Mouse (Mus musculus): ENCODE measurements around the gene Gm15737. TPM values are rescaled to one million over a fixed set of nuclear protein-coding genes. Genes with fewer than 3 reads are reported as not detected.
A peak's percentile ranks its signal among the peaks of the same experiment; 100 is the strongest.

Gene Gm15737
- polyA plus RNA-seq, 2 experiments, result 0.01 to 0.10 TPM

GRCm38 (mm10) chr6:92827360-92827759 is 41.8 kb upstream of the Gm15737 start:
- TF ChIP-seq POLR2A (IDR thresholded peaks at IDR 0.05; ENCODE audit: borderline replicate concordance, extremely low read depth, insufficient read depth, insufficient read length), result no peak
- ATAC-seq (ENCODE audit: low FRiP score, low read depth) (no peak), DNase-seq (ENCODE audit: low spot score) (no peak)
- H3K9me3 ChIP-seq (ENCODE audit: control insufficient read depth, low read length), result no peaks in the 10 kb centered on the region
- 54% methylated on average over 5 of the region's 5 CpGs for WGBS
- H3K4me3 ChIP-seq (replicated peaks; ENCODE audit: low read length), result no peak overlapping the region
- peaks cover 3% of the 10 kb centered on the region; the same call in 1 of the 2 replicates for H3K36me3 ChIP-seq (ENCODE audit: control insufficient read depth, insufficient read depth, low read length)
- no peak overlapping the region for H3K4me2 ChIP-seq (replicated peaks; ENCODE audit: low read depth, low read length, severe bottlenecking)
- no peaks in the 10 kb centered on the region for H3K4me1 ChIP-seq (ENCODE audit: control insufficient read depth, insufficient read depth, low read length)
- no peak overlapping the region for H3K9ac ChIP-seq (ENCODE audit: low read depth, low read length, severe bottlenecking)
- no peaks in the 10 kb centered on the region for H3K27me3 ChIP-seq (ENCODE audit: control insufficient read depth, insufficient read depth, low read length)
- H3K27ac ChIP-seq (replicated peaks; ENCODE audit: low read depth, low read length), result no peak overlapping the region; the same call in 1 of the 2 replicates

GRCm38 (mm10) chr6:92829148-92829547 is 40.0 kb upstream of the Gm15737 start:
- no peak overlapping the region for H3K27ac ChIP-seq (replicated peaks; ENCODE audit: low read depth, low read length)
- TF ChIP-seq POLR2A (IDR thresholded peaks at IDR 0.05; ENCODE audit: borderline replicate concordance, extremely low read depth, insufficient read depth, insufficient read length), result no peak
- WGBS, result 85% methylated on average over 2 of the region's 2 CpGs
- no peak for DNase-seq (ENCODE audit: low spot score)
- H3K27me3 ChIP-seq (ENCODE audit: control insufficient read depth, insufficient read depth, low read length), result no peaks in the 10 kb centered on the region
- H3K9ac ChIP-seq (ENCODE audit: low read depth, low read length, severe bottlenecking), result no peak overlapping the region
- no peak overlapping the region for H3K4me3 ChIP-seq (replicated peaks; ENCODE audit: low read length)
- peaks cover 3% of the 10 kb centered on the region; the same call in 1 of the 2 replicates for H3K36me3 ChIP-seq (ENCODE audit: control insufficient read depth, insufficient read depth, low read length)
- H3K4me1 ChIP-seq (ENCODE audit: control insufficient read depth, insufficient read depth, low read length), result no peaks in the 10 kb centered on the region
- H3K9me3 ChIP-seq (ENCODE audit: control insufficient read depth, low read length), result no peaks in the 10 kb centered on the region
- no peak for ATAC-seq (ENCODE audit: low FRiP score, low read depth)
- H3K4me2 ChIP-seq (replicated peaks; ENCODE audit: low read depth, low read length, severe bottlenecking), result no peak overlapping the region

GRCm38 (mm10) chr6:92831106-92831505 is 38.1 kb upstream of the Gm15737 start:
- ATAC-seq (ENCODE audit: low FRiP score, low read depth) (no peak), DNase-seq (ENCODE audit: low spot score) (peak; percentile 40)
- Histone ChIP-seq H3K27ac (replicated peaks; ENCODE audit: low read depth, low read length) (no peak overlapping the region), H3K9me3 (ENCODE audit: control insufficient read depth, low read length) (no peaks in the 10 kb centered on the region), H3K27me3 (ENCODE audit: control insufficient read depth, insufficient read depth, low read length) (no peaks in the 10 kb centered on the region), H3K4me3 (replicated peaks; ENCODE audit: low read length) (no peak overlapping the region), H3K9ac (ENCODE audit: low read depth, low read length, severe bottlenecking) (no peak overlapping the region), H3K36me3 (ENCODE audit: control insufficient read depth, insufficient read depth, low read length) (peaks cover 3% of the 10 kb centered on the region; the same call in 1 of the 2 replicates), H3K4me2 (replicated peaks; ENCODE audit: low read depth, low read length, severe bottlenecking) (no peak overlapping the region), H3K4me1 (ENCODE audit: control insufficient read depth, insufficient read depth, low read length) (no peaks in the 10 kb centered on the region)
- TF ChIP-seq POLR2A (IDR thresholded peaks at IDR 0.05; ENCODE audit: borderline replicate concordance, extremely low read depth, insufficient read depth, insufficient read length), result no peak
- WGBS, result 81% methylated on average over 2 of the region's 2 CpGs

- Histone ChIP-seq H3K27me3 (ENCODE audit: control insufficient read depth, insufficient read depth, low read length) (no peaks in the 10 kb centered on the region), H3K9me3 (ENCODE audit: control insufficient read depth, low read length) (no peaks in the 10 kb centered on the region), H3K4me3 (replicated peaks; ENCODE audit: low read length) (no peak overlapping the region), H3K4me2 (replicated peaks; ENCODE audit: low read depth, low read length, severe bottlenecking) (no peak overlapping the region), H3K27ac (replicated peaks; ENCODE audit: low read depth, low read length) (no peak overlapping the region), H3K36me3 (ENCODE audit: control insufficient read depth, insufficient read depth, low read length) (peaks cover 5% of the 10 kb centered on the region; the same call in 1 of the 2 replicates), H3K9ac (ENCODE audit: low read depth, low read length, severe bottlenecking) (no peak overlapping the region), H3K4me1 (ENCODE audit: control insufficient read depth, insufficient read depth, low read length) (peaks cover 6% of the 10 kb centered on the region; the same call in 1 of the 2 replicates)
- WGBS, result 17% methylated on average over 2 of the region's 2 CpGs
- TF ChIP-seq POLR2A (IDR thresholded peaks at IDR 0.05; ENCODE audit: borderline replicate concordance, extremely low read depth, insufficient read depth, insufficient read length), result no peak
- ATAC-seq (ENCODE audit: low FRiP score, low read depth) (no peak), DNase-seq (ENCODE audit: low spot score) (no peak)
These were observed 27.2 kb upstream of the Gm15737 start for GRCm38 (mm10) chr6:92842000-92842399.

GRCm38 (mm10) chr6:92843474-92843873 is 25.7 kb upstream of the Gm15737 start:
- no peak overlapping the region for H3K4me3 ChIP-seq (replicated peaks; ENCODE audit: low read length)
- no peaks in the 10 kb centered on the region for H3K36me3 ChIP-seq (ENCODE audit: control insufficient read depth, insufficient read depth, low read length)
- no peaks in the 10 kb centered on the region for H3K9me3 ChIP-seq (ENCODE audit: control insufficient read depth, low read length)
- no peaks in the 10 kb centered on the region for H3K27me3 ChIP-seq (ENCODE audit: control insufficient read depth, insufficient read depth, low read length)
- peaks cover 6% of the 10 kb centered on the region; the same call in 1 of the 2 replicates for H3K4me1 ChIP-seq (ENCODE audit: control insufficient read depth, insufficient read depth, low read length)
- DNase-seq (ENCODE audit: low spot score) (no peak), ATAC-seq (ENCODE audit: low FRiP score, low read depth) (no peak)
- H3K27ac ChIP-seq (replicated peaks; ENCODE audit: low read depth, low read length), result no peak overlapping the region
- WGBS, result 56% methylated on average over 2 of the region's 2 CpGs
- no peak for TF ChIP-seq POLR2A (IDR thresholded peaks at IDR 0.05; ENCODE audit: borderline replicate concordance, extremely low read depth, insufficient read depth, insufficient read length)
- no peak overlapping the region for H3K4me2 ChIP-seq (replicated peaks; ENCODE audit: low read depth, low read length, severe bottlenecking)
- no peak overlapping the region for H3K9ac ChIP-seq (ENCODE audit: low read depth, low read length, severe bottlenecking)
